In the genomic region with DNA sequence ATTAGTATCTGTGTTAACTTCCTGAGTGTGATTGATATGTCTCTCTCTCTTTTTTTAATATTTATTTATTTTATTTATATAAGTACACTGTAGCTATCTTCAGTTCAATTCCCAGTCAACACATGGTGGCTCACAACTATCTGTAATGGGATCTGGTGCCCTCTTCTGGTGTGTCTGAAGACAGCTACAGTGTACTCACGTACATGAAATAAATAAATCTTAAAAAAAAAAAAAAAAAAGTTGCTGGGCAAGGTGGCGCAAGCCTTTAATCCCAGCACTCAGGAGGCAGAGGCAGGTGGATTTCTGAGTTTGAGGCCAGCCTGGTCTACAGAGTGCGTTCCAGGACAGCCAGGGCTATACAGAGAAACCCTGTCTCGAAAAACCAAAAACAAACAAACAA, we compare ENCODE assay signal across 7 mouse cellular contexts. TPM values are rescaled to one million over a fixed set of nuclear protein-coding genes. Genes with fewer than 3 reads are reported as not detected.
DNase-seq lines count a peak whose midpoint lies in the region; ATAC-seq and TF ChIP-seq lines count a peak whose summit lies in the region.
"Not testable (repeated sequence)": the region's sequence is repeated elsewhere in the genome, so short reads cannot be mapped to it uniquely, and the experiment has no call there.

No protein-coding gene starts in this region.

- not testable (repeated sequence) for H3K79me2 ChIP-seq in CH12.LX (replicated peaks; ENCODE audit: control insufficient read depth, extremely low read depth, insufficient read depth, poor library complexity, severe bottlenecking); MEL (ENCODE audit: control insufficient read depth, insufficient read depth, low read length, poor library complexity); heart, adult 2 months (replicated peaks; ENCODE audit: control insufficient read depth, insufficient read depth, low read length)

- DNase-seq in CH12.LX (ENCODE audit: extremely low read depth); ES-E14 (ENCODE audit: low read depth, low spot score); MEL (ENCODE audit: low read depth, low spot score); Patski (ENCODE audit: low read depth, low spot score); heart, adult 2 months; layer of hippocampus, adult 2 months (ENCODE audit: low spot score in 2 of 2); left cerebral cortex, adult 2 months (ENCODE audit: extremely low spot score in 1 of 2, low spot score in 2 of 2): not testable (repeated sequence)

- dilution Hi-C loops in CH12.LX (cut with MboI; ENCODE audit: extremely low pct_ligation_motif_present, extremely low pct_unique_long_range_greater_than_20kb, low sequenced_read_pairs): not testable (repeated sequence)

- H3K4me1 ChIP-seq in CH12.LX (ENCODE audit: control insufficient read depth in 1 of 2, insufficient read depth in 2 of 2): peaks cover 0 to 25% of the 10 kb centered on the region in 2 experiments; a peak in 2 of 4 replicates
- H3K4me1 ChIP-seq in ES-E14 (ENCODE audit: control insufficient read depth in 2 of 2, insufficient read depth in 2 of 2, low read length in 2 of 2, poor library complexity in 1 of 2); heart, adult 2 months (ENCODE audit: control insufficient read depth, insufficient read depth, low read length): not testable (repeated sequence)
- H3K4me1 ChIP-seq in MEL (ENCODE audit: control insufficient read depth in 1 of 2, insufficient read depth in 2 of 2, low read length in 2 of 2): peaks cover 0 to 21% of the 10 kb centered on the region in 2 experiments; a peak in 3 of 4 replicates

- not testable (repeated sequence) for H3K4me2 ChIP-seq in CH12.LX (ENCODE audit: insufficient read depth, low read depth, poor library complexity, severe bottlenecking)

- intact Hi-C loops in heart, adult 2 months (cut with DNase I); left cerebral cortex, adult 2 months (cut with DNase I): not testable (repeated sequence)

- in situ Hi-C loops in CH12.LX (cut with MboI; ENCODE audit: low pct_ligation_motif_present, low pct_unique_long_range_greater_than_20kb, low sequenced_read_pairs); ES-E14 (cut with MboI; ENCODE audit: low sequenced_read_pairs in 2 of 2, unreplicated experiment in 2 of 2); Patski (cut with MboI; ENCODE audit: low pct_unique_long_range_greater_than_20kb): not testable (repeated sequence)

- peak in 1 of 2 experiments; percentile 13; a peak in 1 of 4 replicates for TF ChIP-seq CTCF in CH12.LX (conservative IDR thresholded peaks at IDR 0.05 in 1 of 2, IDR thresholded peaks at IDR 0.05 in 1 of 2; ENCODE audit: low read depth in 2 of 2, low read length in 2 of 2)
- TF ChIP-seq CTCF in MEL (IDR thresholded peaks at IDR 0.05 in 2 of 3, conservative IDR thresholded peaks at IDR 0.05 in 1 of 3; ENCODE audit: control insufficient read depth in 1 of 3, insufficient read depth in 1 of 3, low read depth in 2 of 3, low read length in 3 of 3, poor library complexity in 1 of 3, severe bottlenecking in 1 of 3): not testable (repeated sequence)
- peak; percentile 38 for TF ChIP-seq CTCF in Patski (IDR thresholded peaks at IDR 0.05)
- TF ChIP-seq CTCF in heart, adult 2 months (IDR thresholded peaks at IDR 0.05): peak; percentile 22; the same call in 1 of the 2 replicates
- TF ChIP-seq CTCF in layer of hippocampus, adult 2 months (conservative IDR thresholded peaks at IDR 0.05): peak; percentile 60
- peak; percentile 18; the same call in 1 of the 2 replicates for TF ChIP-seq CTCF in left cerebral cortex, adult 2 months (IDR thresholded peaks at IDR 0.05)

- not testable (repeated sequence) for TF ChIP-seq RAD21 in CH12.LX (IDR thresholded peaks at IDR 0.05; ENCODE audit: low read depth, low read length); MEL (IDR thresholded peaks at IDR 0.05; ENCODE audit: low read depth, low read length)

- not testable (repeated sequence) for H3K9me3 ChIP-seq in CH12.LX (replicated peaks; ENCODE audit: low read length); ES-E14 (ENCODE audit: control insufficient read depth, insufficient read depth, low read depth, low read length); MEL (replicated peaks; ENCODE audit: insufficient read depth, low read length)

- CTCF ChIA-PET in Patski (lab: Charles Lee): interaction anchor here (1.2 to 3.2 kb wide), 3 partner anchors 12 to 71 kb away, joined by 3 to 14 read pairs (median 4); no protein-coding TSS in a partner anchor

- POLR2A ChIA-PET in Patski (lab: Charles Lee): interaction anchor here (1.0 kb wide), 1 partner anchor 73 kb away, joined by 3 read pairs; no protein-coding TSS in a partner anchor

- not testable (repeated sequence) for H3K27ac ChIP-seq in CH12.LX (ENCODE audit: insufficient read depth, low read depth); ES-E14 (ENCODE audit: insufficient read depth, low read depth, low read length, poor library complexity, severe bottlenecking); MEL (ENCODE audit: control insufficient read depth, low read depth, low read length); heart, adult 2 months; layer of hippocampus, adult 2 months; left cerebral cortex, adult 2 months

- ATAC-seq in Patski: not testable (repeated sequence)

- TF ChIP-seq EP300 in CH12.LX (IDR thresholded peaks at IDR 0.05; ENCODE audit: low read length); MEL (IDR thresholded peaks at IDR 0.05; ENCODE audit: low read depth in 1 of 2, low read length in 2 of 2); heart, adult 2 months (IDR thresholded peaks at IDR 0.05; ENCODE audit: insufficient read depth, low read depth, low read length): not testable (repeated sequence)

- 92% methylated on average over 4 of the region's 4 CpGs for WGBS in heart, adult 2 months

- not testable (repeated sequence) for H3K27me3 ChIP-seq in CH12.LX (replicated peaks); MEL (ENCODE audit: control insufficient read depth in 1 of 2, insufficient read depth in 2 of 2, low read length in 2 of 2); Patski; heart, adult 2 months (ENCODE audit: control insufficient read depth, insufficient read depth, low read length)

- H3K36me3 ChIP-seq in CH12.LX (replicated peaks in 1 of 2; ENCODE audit: control insufficient read depth in 1 of 2, insufficient read depth in 1 of 2, low read length in 1 of 2): peaks cover 8 to 36% of the 10 kb centered on the region in 2 experiments
- not testable (repeated sequence) for H3K36me3 ChIP-seq in ES-E14 (ENCODE audit: control insufficient read depth, insufficient read depth, low read length, poor library complexity, severe bottlenecking); heart, adult 2 months (ENCODE audit: control insufficient read depth, insufficient read depth, low read length)
- H3K36me3 ChIP-seq in MEL (ENCODE audit: control insufficient read depth in 1 of 2, insufficient read depth in 2 of 2, low read length in 2 of 2): peaks cover 0 to 25% of the 10 kb centered on the region in 2 experiments; a peak in 2 of 4 replicates

- H3K4me3 ChIP-seq in CH12.LX (replicated peaks in 1 of 3; ENCODE audit: low read depth in 2 of 3, low read length in 2 of 3, poor library complexity in 1 of 3); ES-E14 (ENCODE audit: insufficient read depth in 1 of 2, low read depth in 1 of 2, low read length in 2 of 2, poor library complexity in 1 of 2, severe bottlenecking in 1 of 2); MEL (ENCODE audit: control insufficient read depth in 1 of 2, insufficient read depth in 1 of 2, low read depth in 2 of 2, low read length in 2 of 2); heart, adult 2 months; layer of hippocampus, adult 2 months; left cerebral cortex, adult 2 months: not testable (repeated sequence)

- TF ChIP-seq POLR2A in CH12.LX (IDR thresholded peaks at IDR 0.05; ENCODE audit: low read depth, low read length); MEL (IDR thresholded peaks at IDR 0.05; ENCODE audit: control insufficient read depth in 1 of 2, insufficient read depth in 1 of 2, low read depth in 1 of 2, low read length in 2 of 2, poor library complexity in 1 of 2); heart, adult 2 months (IDR thresholded peaks at IDR 0.05; ENCODE audit: insufficient read depth, low read depth, low read length): not testable (repeated sequence)

- not testable (repeated sequence) for H3K9ac ChIP-seq in CH12.LX (ENCODE audit: insufficient read depth, low read depth); ES-E14 (ENCODE audit: insufficient read depth, low read depth, low read length, poor library complexity, severe bottlenecking); MEL (ENCODE audit: control insufficient read depth, low read depth, low read length, poor library complexity, severe bottlenecking); heart, adult 2 months (ENCODE audit: low read depth, low read length)

RNA-seq across cellular contexts. Expression of gene Kdm2b, which starts 14.9 kb away (rescaled TPM):
- total RNA-seq in CH12.LX (2012; rRNA removed) (80.1 and 87.1 TPM in 2 replicates), CH12.LX (2014; rRNA removed) (69.3 and 76.7 TPM in 2 replicates), ES-E14 (2012; rRNA removed) (66.1 and 68.6 TPM in 2 replicates), MEL (2012; rRNA removed) (24.8 and 29.2 TPM in 2 replicates)
- polyA plus RNA-seq in CH12.LX (2012; ENCODE audit: insufficient read length, low read depth) (120 and 138 TPM in 2 replicates), MEL (2012; ENCODE audit: insufficient read depth in 1 of 2, insufficient read length in 2 of 2, low read depth in 1 of 2, low replicate concordance in 2 of 2, missing spikeins in 1 of 2) (10 to 100 TPM in 1 of 2 experiments, not detected in 1; 48.9 TPM), Patski (2021) (35.6 TPM)
- total RNA-seq in heart, adult 2 months (2021): 10 to 100 TPM; 12.5 to 14.6 TPM
- 8.2 and 14.4 TPM in 2 replicates for polyA plus RNA-seq in heart, adult 2 months (2012; rRNA removed)
- total RNA-seq in layer of hippocampus, adult 2 months (2021): 10 to 100 TPM; 35.0 to 36.7 TPM
- total RNA-seq in left cerebral cortex, adult 2 months (2021): 10 to 100 TPM; 25.4 to 27.4 TPM

RNA-seq across cellular contexts. Expression of gene Orai1, which starts 40.2 kb away (rescaled TPM):
- total RNA-seq in CH12.LX (2012; rRNA removed): 17.8 and 18.6 TPM in 2 replicates
- total RNA-seq in CH12.LX (2014; rRNA removed): 14.6 and 17.4 TPM in 2 replicates
- 23.1 and 27.7 TPM in 2 replicates for polyA plus RNA-seq in CH12.LX (2012; ENCODE audit: insufficient read length, low read depth)
- 20.0 and 33.4 TPM in 2 replicates for total RNA-seq in ES-E14 (2012; rRNA removed)
- total RNA-seq in MEL (2012; rRNA removed): 4.5 and 4.7 TPM in 2 replicates
- polyA plus RNA-seq in MEL (2012; ENCODE audit: insufficient read depth in 1 of 2, insufficient read length in 2 of 2, low read depth in 1 of 2, low replicate concordance in 2 of 2, missing spikeins in 1 of 2): 10 to 100 TPM in 1 of 2 experiments, not detected in 1; 13.3 TPM
- polyA plus RNA-seq in Patski (2021): 20.5 TPM
- total RNA-seq in heart, adult 2 months (2021): 10 to 100 TPM; 11.7 to 15.8 TPM
- 39.0 and 42.8 TPM in 2 replicates for polyA plus RNA-seq in heart, adult 2 months (2012; rRNA removed)
- total RNA-seq in layer of hippocampus, adult 2 months (2021): 10 to 100 TPM; 11.0 to 13.5 TPM
- 1 to 10 TPM; 6.9 to 9.5 TPM for total RNA-seq in left cerebral cortex, adult 2 months (2021)
